Mouse (Mus musculus) midbrain, embryonic 11.5 days (tissue): ENCODE measurements at regions not wholly inside any gene's neighbourhood (a gene's known extent, or its start where the extent isn't known, plus 50 kb on each side); places are given as distances from the start of the nearest gene placed in this dataset.

ENCODE experiments used
- ATAC-seq: fragments of 200-750 bp; cut with Nextera tagmentation; 2 replicates; pipeline ENCODE4 v1.8.0; 2017; ENCODE audit warnings: moderate TSS enrichment, moderate library complexity; ENCODE audit not compliant: low FRiP score
- DNase-seq: peaks from one replicate; pipeline ENCODE4 v3.0.0; 2015; ENCODE audit warnings: low spot score; ENCODE audit errors: missing footprints
- H3K27ac ChIP-seq: fragments of 300-500 bp; sonication (generic); 2 replicates; pipeline ENCODE4 v1.5.1; 2014; ENCODE audit warnings: low read depth, low read length
- H3K27me3 ChIP-seq: fragments of 300-500 bp; sonication (generic); 2 replicates; pipeline ENCODE4 v1.6.1; 2014; ENCODE audit warnings: mild to moderate bottlenecking, low read length, moderate library complexity, mixed read lengths; ENCODE audit not compliant: control insufficient read depth, insufficient read depth
- H3K36me3 ChIP-seq: fragments of 300-500 bp; sonication (generic); 2 replicates; pipeline ENCODE4 v1.6.1; 2014; ENCODE audit warnings: mild to moderate bottlenecking, low read length, moderate library complexity, mixed read lengths; ENCODE audit not compliant: control insufficient read depth, insufficient read depth
- H3K4me1 ChIP-seq: fragments of 300-500 bp; sonication (generic); 2 replicates; pipeline ENCODE4 v1.6.1; 2014; ENCODE audit warnings: low read length; ENCODE audit not compliant: control insufficient read depth, insufficient read depth
- H3K4me2 ChIP-seq: fragments of 300-500 bp; sonication (generic); 2 replicates; pipeline ENCODE4 v1.6.1; 2014; ENCODE audit warnings: mild to moderate bottlenecking, moderate library complexity
- H3K4me3 ChIP-seq: fragments of 300-500 bp; sonication (generic); 2 replicates; pipeline ENCODE4 v1.5.1; 2014; ENCODE audit warnings: low read depth, low read length
- H3K9ac ChIP-seq: fragments of 300-500 bp; sonication (generic); 2 replicates; pipeline ENCODE4 v1.6.1; 2014; ENCODE audit warnings: low read length
- H3K9me3 ChIP-seq: fragments of 300-500 bp; sonication (generic); 2 replicates; pipeline ENCODE4 v1.6.1; 2016; ENCODE audit warnings: low read length; ENCODE audit not compliant: control insufficient read depth
- WGBS: fragments of 180-500 bp; shearing (Covaris S2); extraction: QIAGEN DNeasy Blood & Tissue Kit; methylation state at CpG from one replicate; pipeline ENCODE4 v1.1.7; 2014; 5-methylcytosine and 5-hydroxymethylcytosine counted together

DNA sequence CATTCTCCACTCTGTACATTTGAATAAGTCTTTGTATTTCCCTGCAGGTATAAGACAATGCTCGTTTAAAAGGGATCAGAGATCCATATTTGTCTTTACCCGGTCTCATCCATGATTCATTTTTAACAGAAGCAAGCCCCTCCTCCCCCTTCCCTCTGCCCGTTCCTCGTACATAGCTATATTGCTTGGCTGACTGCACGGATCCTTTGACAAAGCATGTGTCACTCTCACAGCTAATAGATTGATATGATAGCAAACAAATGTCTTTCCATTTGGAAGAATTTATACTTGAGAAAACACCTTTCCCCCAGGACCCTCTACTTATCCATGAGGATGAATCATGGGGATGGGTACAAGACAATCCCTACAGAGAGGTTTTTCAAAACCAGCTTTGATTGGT is 160.1 kb downstream of the Gm19935 start:
- no peaks in the 10 kb centered on the region for H3K36me3 ChIP-seq
- H3K9me3 ChIP-seq: peaks cover 2% of the 10 kb centered on the region; the same call in 1 of the 2 replicates
- DNase-seq: peak; percentile 88
- H3K4me2 ChIP-seq: no peak overlapping the region
- H3K27ac ChIP-seq: no peak overlapping the region
- H3K9ac ChIP-seq: no peak overlapping the region
- WGBS: 36% methylated on average over 5 of the region's 5 CpGs
- H3K4me1 ChIP-seq: peaks cover 18% of the 10 kb centered on the region; the same call in 1 of the 2 replicates
- H3K27me3 ChIP-seq: no peaks in the 10 kb centered on the region
- ATAC-seq: no peak
- H3K4me3 ChIP-seq: no peak overlapping the region

DNA sequence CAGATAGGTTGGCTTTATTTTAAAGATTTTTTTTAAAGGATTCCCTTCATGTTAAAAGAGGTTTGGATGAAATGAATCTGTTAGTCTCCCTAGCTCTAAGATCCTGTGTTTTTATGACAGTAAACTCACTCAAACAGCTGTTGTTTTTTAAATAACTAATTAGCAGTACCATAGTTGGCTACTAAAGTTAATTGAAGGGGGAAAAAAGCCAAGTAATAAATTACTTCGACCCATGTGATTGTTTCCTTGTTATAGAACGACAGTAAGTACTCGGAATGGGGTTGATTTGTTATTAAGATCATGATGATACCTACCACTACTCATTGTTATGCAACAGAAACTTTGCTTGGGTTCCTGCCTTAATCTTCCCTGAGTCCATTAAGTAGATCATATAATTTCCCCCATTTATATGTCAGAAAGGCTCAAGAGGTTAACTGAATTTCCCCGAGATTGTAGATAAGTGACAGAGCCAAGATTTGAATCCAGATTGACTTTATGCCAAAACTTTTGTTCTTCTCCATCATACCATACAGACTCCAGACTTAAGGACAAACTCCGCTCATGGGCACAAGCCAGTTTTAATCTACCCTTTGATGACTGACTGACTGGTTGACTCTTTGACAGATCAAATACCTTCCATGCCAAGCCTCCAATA is 160.6 kb downstream of the Gm19935 start:
- peak; percentile 10 for DNase-seq
- H3K9me3 ChIP-seq: no peaks in the 10 kb centered on the region; the same call in 1 of the 2 replicates

DNA sequence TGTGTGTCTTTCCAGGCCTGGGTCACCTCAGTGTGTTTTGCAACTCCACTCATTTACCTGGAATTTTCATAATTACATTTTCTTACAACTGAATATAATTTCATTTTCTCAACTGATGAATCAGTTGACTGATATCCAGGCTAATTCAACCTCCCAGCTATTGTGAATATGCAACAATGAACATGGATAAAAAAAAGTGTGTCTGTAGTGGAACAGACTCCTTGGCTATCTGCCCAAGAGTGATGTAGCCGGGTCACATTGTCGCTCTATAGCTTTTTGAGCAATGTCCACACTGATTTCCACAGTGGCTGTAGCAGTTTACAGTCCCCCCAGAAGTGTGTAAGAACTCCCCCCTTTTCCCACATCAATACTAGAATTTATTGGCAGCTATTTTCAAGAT is 162.4 kb downstream of the Gm19935 start:
- H3K9me3 ChIP-seq: no peaks in the 10 kb centered on the region
- H3K4me2 ChIP-seq: no peak overlapping the region
- 92% methylated on average over 2 of the region's 2 CpGs for WGBS
- H3K4me1 ChIP-seq: peaks cover 18% of the 10 kb centered on the region; the same call in 1 of the 2 replicates
- DNase-seq (no peak), ATAC-seq (no peak)
- H3K36me3 ChIP-seq: no peaks in the 10 kb centered on the region
- no peak overlapping the region for H3K27ac ChIP-seq
- H3K9ac ChIP-seq: no peak overlapping the region
- H3K4me3 ChIP-seq: no peak overlapping the region
- no peaks in the 10 kb centered on the region for H3K27me3 ChIP-seq

More for the DNA sequence above, 160.6 kb downstream of the Gm19935 start:
- H3K4me3 ChIP-seq: no peak overlapping the region
- H3K27ac ChIP-seq: no peak overlapping the region
- no peak overlapping the region for H3K9ac ChIP-seq
- no peaks in the 10 kb centered on the region for H3K27me3 ChIP-seq
- H3K4me1 ChIP-seq: peaks cover 18% of the 10 kb centered on the region; the same call in 1 of the 2 replicates
- H3K36me3 ChIP-seq: no peaks in the 10 kb centered on the region
- WGBS: 72% methylated on average over 5 of the region's 5 CpGs
- no peak for ATAC-seq
- H3K4me2 ChIP-seq: no peak overlapping the region

DNA sequence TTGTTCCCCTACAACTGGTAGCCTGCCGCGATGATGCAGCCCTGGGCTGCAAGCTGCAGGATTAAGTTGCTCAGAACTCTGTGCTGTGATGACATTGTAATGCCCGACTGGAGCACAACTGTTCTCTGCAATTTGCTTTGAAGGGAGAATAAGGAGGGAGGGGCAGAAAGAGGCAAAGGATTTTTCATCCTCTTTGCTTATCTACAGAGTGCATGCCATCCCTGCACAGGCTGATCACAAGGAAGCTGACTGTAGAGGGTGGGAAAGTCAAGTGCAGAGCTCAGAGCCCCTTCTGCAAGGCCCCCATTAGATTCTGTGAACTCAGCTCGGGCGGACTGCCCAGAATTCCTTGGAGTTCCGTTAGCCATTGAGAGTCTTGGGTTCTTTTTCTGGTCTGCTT is 174.8 kb downstream of the Gm19935 start:
- no peak overlapping the region for H3K27ac ChIP-seq

DNA sequence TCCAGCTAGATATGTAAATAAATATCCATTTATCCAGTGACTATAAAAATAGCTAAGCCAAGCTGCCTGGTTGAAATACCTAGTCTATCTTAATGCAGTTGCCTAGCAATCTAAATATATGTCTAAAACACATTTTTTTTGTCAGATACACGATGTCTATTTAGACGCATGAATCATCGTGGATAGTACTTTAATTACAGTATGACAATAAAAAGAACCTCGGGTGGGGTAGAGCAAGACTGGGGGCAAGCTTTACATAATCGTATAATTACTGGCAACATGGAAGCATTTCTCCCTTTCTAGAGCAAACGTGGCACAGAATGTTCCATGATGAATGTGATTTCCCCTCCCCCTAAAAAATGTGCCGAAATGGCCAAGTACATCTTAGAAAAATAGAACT is 180.4 kb downstream of the Gm19935 start:
- Histone ChIP-seq H3K9me3 (no peaks in the 10 kb centered on the region), H3K9ac (no peak overlapping the region), H3K4me3 (no peak overlapping the region), H3K27ac (no peak overlapping the region), H3K4me1 (no peaks in the 10 kb centered on the region), H3K27me3 (no peaks in the 10 kb centered on the region), H3K4me2 (no peak overlapping the region), H3K36me3 (no peaks in the 10 kb centered on the region)
- ATAC-seq (no peak), DNase-seq (no peak)
- WGBS: 90% methylated on average over 7 of the region's 7 CpGs

More for the DNA sequence above, 174.8 kb downstream of the Gm19935 start:
- H3K9ac ChIP-seq: no peak overlapping the region
- ATAC-seq (no peak), DNase-seq (no peak)
- H3K27me3 ChIP-seq: no peaks in the 10 kb centered on the region
- no peak overlapping the region for H3K4me3 ChIP-seq
- no peaks in the 10 kb centered on the region for H3K36me3 ChIP-seq
- no peak overlapping the region for H3K4me2 ChIP-seq
- 0 out of 2 replicates have a peak, but pooled peaks cover 4% of the 10 kb centered on the region for H3K4me1 ChIP-seq
- no peaks in the 10 kb centered on the region for H3K9me3 ChIP-seq
- WGBS: 48% methylated on average over 6 of the region's 6 CpGs

DNA sequence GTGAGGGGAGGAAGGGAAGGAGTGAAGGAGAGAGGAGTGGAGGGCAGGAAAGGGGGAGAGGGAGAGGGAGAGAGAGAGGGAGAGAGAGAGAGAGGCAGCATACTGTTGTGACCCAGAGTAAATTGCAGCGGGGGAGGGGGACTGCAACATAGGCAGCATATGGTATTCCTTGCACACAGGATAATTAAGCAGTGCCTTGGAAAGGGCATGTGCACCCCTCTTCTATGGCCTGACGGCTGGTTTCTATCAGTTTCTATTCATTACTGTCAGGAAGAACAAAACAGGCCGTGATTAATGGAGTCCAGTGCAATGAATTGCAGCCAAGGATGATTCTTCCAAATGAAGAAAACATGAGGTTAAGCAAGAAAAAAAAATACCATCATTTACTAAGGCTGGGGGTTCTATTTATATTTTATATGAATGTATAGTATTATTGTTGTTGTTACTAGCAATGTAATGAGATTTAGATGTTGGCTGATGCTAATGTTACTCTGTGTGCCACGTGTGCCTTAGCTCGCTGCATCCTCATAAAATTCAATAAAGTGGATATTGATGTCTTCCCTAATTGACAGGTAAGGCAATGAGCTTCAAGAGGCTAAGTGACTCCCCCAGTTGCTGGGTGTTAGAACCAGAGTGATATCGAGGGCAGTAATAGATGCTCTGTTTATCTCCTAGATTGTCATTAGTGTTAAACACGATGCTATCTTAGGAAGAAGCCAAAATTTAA is 181.3 kb downstream of the Gm19935 start:
- DNase-seq (peak; percentile 81), ATAC-seq (peak; percentile 52; the same call in 1 of the 2 replicates)
- Histone ChIP-seq H3K27me3 (no peaks in the 10 kb centered on the region), H3K27ac (no peak overlapping the region), H3K9ac (no peak overlapping the region), H3K9me3 (no peaks in the 10 kb centered on the region), H3K36me3 (no peaks in the 10 kb centered on the region), H3K4me2 (no peak overlapping the region), H3K4me3 (no peak overlapping the region), H3K4me1 (no peaks in the 10 kb centered on the region)
- 81% methylated on average over 7 of the region's 7 CpGs for WGBS

DNA sequence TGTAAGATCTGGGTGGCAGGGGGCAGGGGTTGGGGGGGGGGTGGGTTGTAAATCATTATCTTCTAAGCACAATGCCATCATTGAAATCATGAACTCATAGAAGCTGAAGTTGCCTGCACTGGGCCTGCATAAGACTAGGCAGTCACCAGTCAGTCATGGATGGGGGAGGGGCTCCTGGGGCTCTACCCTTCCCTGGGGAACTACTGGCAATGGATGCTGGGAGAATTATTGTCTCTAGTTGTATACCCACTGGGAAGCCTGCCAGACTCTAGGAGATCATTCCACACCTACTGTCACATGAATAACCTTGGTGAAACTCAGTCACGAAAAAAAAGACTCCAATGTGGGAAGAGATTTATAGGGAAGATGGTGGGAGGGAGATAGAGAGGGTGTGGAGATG is 186.4 kb downstream of the Gm19935 start:
- no peak overlapping the region for H3K4me3 ChIP-seq
- DNase-seq: no peak
- no peaks in the 10 kb centered on the region for H3K9me3 ChIP-seq
- WGBS: 88% methylated on average over 1 of the region's 1 CpGs
- no peak overlapping the region for H3K27ac ChIP-seq
- no peak overlapping the region for H3K9ac ChIP-seq
- H3K27me3 ChIP-seq: no peaks in the 10 kb centered on the region
- no peak for ATAC-seq
- no peak overlapping the region for H3K4me2 ChIP-seq
- H3K4me1 ChIP-seq: no peaks in the 10 kb centered on the region
- H3K36me3 ChIP-seq: no peaks in the 10 kb centered on the region

DNA sequence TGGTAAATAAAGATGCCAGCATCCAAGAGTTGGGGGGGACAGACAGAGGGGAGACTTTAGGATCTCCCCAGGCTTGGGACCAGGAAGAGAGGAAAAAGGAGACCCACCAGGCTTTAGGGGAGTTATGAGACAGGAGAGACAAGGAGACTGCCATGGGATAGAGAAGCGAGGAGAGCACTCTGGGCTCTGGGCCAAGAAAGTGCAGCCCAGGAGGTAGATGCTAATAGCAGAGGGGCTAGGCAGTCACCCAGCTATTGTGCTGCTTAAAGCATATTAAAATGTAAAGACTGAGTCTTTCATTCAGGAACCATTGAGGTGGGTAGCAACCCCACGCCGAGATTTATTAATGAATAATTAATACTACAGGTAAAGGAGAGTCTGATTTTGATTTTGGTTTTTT is 208.8 kb downstream of the Gm19935 start:
- Histone ChIP-seq H3K27ac (no peak overlapping the region), H3K4me3 (no peak overlapping the region), H3K27me3 (no peaks in the 10 kb centered on the region), H3K4me1 (no peaks in the 10 kb centered on the region), H3K9me3 (no peaks in the 10 kb centered on the region), H3K4me2 (no peak overlapping the region), H3K9ac (no peak overlapping the region), H3K36me3 (no peaks in the 10 kb centered on the region)
- WGBS: 68% methylated on average over 3 of the region's 3 CpGs
- ATAC-seq (no peak), DNase-seq (no peak)

DNA sequence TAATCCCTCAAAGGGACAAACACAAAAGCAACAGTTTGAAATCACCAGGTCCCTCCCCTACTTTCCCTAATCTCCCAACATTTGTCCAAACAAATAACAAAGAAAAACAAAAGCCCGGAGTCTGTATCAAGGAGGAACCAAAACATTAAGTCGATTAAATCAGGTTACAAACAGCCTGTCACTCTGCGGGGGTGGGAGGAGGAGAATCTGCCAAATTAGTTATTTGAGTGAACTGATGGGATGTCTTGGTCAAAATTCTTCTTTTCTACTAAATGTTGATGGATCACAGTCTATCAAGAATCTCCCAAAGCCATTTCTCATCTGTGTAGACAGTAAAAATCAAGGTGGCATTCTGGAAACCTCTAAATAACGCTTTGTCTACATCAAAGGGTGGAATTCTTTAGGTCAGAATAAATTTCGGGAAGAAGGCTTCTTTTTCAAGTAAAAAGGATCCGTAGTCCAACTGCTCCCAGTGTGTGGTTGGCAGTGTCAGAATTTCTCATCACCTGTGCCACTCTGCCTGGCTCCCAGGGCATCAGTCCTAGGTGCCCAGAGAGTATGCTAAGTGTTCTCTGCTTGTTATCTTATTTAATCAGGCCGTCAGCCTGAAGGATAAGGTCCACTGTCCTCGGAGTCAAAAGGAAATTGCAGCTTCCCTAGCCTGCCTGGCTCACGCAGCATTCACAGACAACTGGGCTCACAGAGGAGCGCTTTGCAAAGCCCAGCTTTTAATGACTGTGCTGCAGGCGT is 216.1 kb downstream of the Gm19935 start:
- Histone ChIP-seq H3K27ac (no peak overlapping the region), H3K4me2 (no peak overlapping the region), H3K9ac (no peak overlapping the region), H3K27me3 (no peaks in the 10 kb centered on the region), H3K9me3 (no peaks in the 10 kb centered on the region), H3K36me3 (no peaks in the 10 kb centered on the region), H3K4me3 (no peak overlapping the region), H3K4me1 (peaks cover 4% of the 10 kb centered on the region; the same call in 1 of the 2 replicates)
- no peak for DNase-seq
- WGBS: 23% methylated on average over 11 of the region's 11 CpGs
- ATAC-seq: no peak
